Mouse (Mus musculus) liver, embryonic 14.5 days (tissue): ENCODE measurements around the gene Gas1. TPM values are rescaled to one million over a fixed set of nuclear protein-coding genes. Genes with fewer than 3 reads are reported as not detected.

Source experiments
- ATAC-seq: fragments of 200-750 bp; cut with Nextera tagmentation; 2 replicates; pipeline ENCODE4 v1.8.0; 2017; ENCODE audit warnings: moderate number of reproducible peaks, mild to moderate bottlenecking, moderate library complexity; ENCODE audit not compliant: insufficient read depth
- DNase-seq, 3 experiments: peaks; one replicate each; pipeline ENCODE4 v3.0.0-alpha.2; 2012 to 2013; ENCODE audit warnings: low read depth in 3 of 3, low spot score in 3 of 3
- H3K27ac ChIP-seq: fragments of 300-500 bp; sonication (generic); 2 replicates; pipeline ENCODE4 v1.5.1; 2014; ENCODE audit warnings: moderate library complexity, mild to moderate bottlenecking, control low read depth, inconsistent platforms
- H3K27me3 ChIP-seq: fragments of 300-500 bp; sonication (generic); 2 replicates; pipeline ENCODE4 v1.6.1; 2014; ENCODE audit warnings: mild to moderate bottlenecking, low read length, moderate library complexity; ENCODE audit not compliant: control insufficient read depth, insufficient read depth
- H3K36me3 ChIP-seq: fragments of 300-500 bp; sonication (generic); replicated peaks from 2 replicates; pipeline ENCODE4 v1.6.1; 2014; ENCODE audit warnings: low read depth; ENCODE audit not compliant: control insufficient read depth, insufficient read depth
- H3K4me1 ChIP-seq, 2 experiments: fragments of 200-500 bp in 1 of 2; fragments of 300-500 bp in 1 of 2; sonication (generic) in 1 of 2; replicated peaks; 2 replicates each; pipeline ENCODE4 v1.6.1; 2012 to 2014; ENCODE audit warnings: antibody characterized with exemption in 1 of 2, inconsistent platforms in 1 of 2, low read length in 1 of 2; ENCODE audit not compliant: control insufficient read depth in 2 of 2, insufficient read depth in 2 of 2
- H3K4me2 ChIP-seq: fragments of 300-500 bp; sonication (generic); 2 replicates; pipeline ENCODE4 v1.6.1; 2014; ENCODE audit warnings: low read depth, mild to moderate bottlenecking, control low read depth, moderate library complexity
- H3K4me3 ChIP-seq, 2 experiments: fragments of 200-500 bp in 1 of 2; fragments of 300-500 bp in 1 of 2; sonication (generic) in 1 of 2; 2 replicates each; pipeline ENCODE4 v1.5.1; 2012 to 2014; ENCODE audit warnings: low read depth in 2 of 2, low read length in 2 of 2, mild to moderate bottlenecking in 2 of 2, control low read depth in 1 of 2, inconsistent platforms in 1 of 2, moderate library complexity in 1 of 2; ENCODE audit not compliant: insufficient read depth in 1 of 2
- H3K9ac ChIP-seq: fragments of 300-500 bp; sonication (generic); replicated peaks from 2 replicates; pipeline ENCODE4 v1.6.1; 2014; ENCODE audit warnings: mild to moderate bottlenecking, control low read depth, moderate library complexity
- H3K9me3 ChIP-seq: fragments of 300-500 bp; sonication (generic); 2 replicates; pipeline ENCODE4 v1.6.1; 2016; ENCODE audit warnings: low read length, mixed read lengths; ENCODE audit not compliant: control insufficient read depth
- CTCF ChIP-seq: IDR thresholded peaks from 2 replicates; pipeline ENCODE4 v1.5.1; 2016; ENCODE audit warnings: antibody characterized with exemption, low read depth, control low read depth
- EP300 ChIP-seq: IDR thresholded peaks from 2 replicates; pipeline ENCODE4 v1.6.1; 2016; ENCODE audit warnings: antibody characterized with exemption, low read depth
- WGBS: fragments of 180-500 bp; shearing (Covaris S2); extraction: QIAGEN DNeasy Blood & Tissue Kit; methylation state at CpG from one replicate; pipeline ENCODE4 v1.1.7; 2014; ENCODE audit not compliant: insufficient replicate concordance; 5-methylcytosine and 5-hydroxymethylcytosine counted together
- polyA plus RNA-seq, 2 experiments: library from polyadenylated mRNA; depleted of rRNA in 1 of 2; stranded (reverse) in 1 of 2; unstranded in 1 of 2; fragments of >200 nt; fragmentation: Nextera tagmentation in 1 of 2; extraction: Ambion mirVana in 1 of 2; gene quantifications; 2 replicates each; pipeline versions ENCODE4 v1.2.1 to v1.2.3; 2012 to 2014

The Gas1 gene
- polyA plus RNA-seq, 2 experiments = 1.5 to 1.6 TPM

DNA sequence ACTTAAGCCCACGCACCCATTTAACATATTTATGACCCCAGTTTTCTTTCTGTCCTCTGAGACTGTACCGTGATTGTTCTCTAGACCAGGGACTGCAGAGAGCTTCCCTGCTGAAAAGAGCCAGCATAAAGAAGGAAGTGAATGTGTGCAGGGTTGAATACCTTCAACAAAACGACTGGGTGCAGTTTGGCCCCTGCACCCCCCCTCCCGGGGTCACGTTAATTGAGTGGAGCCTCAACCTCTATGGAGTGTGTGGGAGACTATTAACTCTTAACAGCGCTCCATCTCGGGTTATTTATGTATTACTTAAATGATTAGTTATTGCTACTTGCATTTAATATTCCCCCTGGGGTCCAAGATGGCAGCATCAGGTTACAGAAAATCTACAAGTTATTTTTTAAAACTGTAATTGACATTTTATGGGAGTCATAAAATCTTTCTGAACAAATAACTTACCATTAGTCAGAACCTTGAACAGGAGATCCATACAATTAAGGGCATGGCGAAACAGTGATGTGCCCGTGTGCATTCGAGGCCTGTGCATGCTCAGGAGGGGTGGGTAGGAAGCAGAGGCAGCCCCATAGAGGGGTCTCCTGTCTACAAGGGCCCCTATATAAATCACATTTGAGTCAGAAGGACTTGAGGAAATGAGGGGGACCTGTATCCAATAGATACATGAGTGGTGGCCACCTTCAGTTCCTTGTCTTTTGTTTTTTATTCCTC, 43.3 kb downstream of the Gas1 start:
- ATAC-seq (no peak), DNase-seq (no peak)
- Histone ChIP-seq H3K4me1 (no peaks in the 10 kb centered on the region), H3K4me3 (no peak overlapping the region), H3K4me2 (no peak overlapping the region), H3K9me3 (no peaks in the 10 kb centered on the region), H3K27ac (no peak overlapping the region), H3K27me3 (no peaks in the 10 kb centered on the region), H3K9ac (no peak overlapping the region), H3K36me3 (no peaks in the 10 kb centered on the region)
- no peak for TF ChIP-seq EP300
- no peak for TF ChIP-seq CTCF
- 44% methylated on average over 10 of the region's 10 CpGs for WGBS

DNA sequence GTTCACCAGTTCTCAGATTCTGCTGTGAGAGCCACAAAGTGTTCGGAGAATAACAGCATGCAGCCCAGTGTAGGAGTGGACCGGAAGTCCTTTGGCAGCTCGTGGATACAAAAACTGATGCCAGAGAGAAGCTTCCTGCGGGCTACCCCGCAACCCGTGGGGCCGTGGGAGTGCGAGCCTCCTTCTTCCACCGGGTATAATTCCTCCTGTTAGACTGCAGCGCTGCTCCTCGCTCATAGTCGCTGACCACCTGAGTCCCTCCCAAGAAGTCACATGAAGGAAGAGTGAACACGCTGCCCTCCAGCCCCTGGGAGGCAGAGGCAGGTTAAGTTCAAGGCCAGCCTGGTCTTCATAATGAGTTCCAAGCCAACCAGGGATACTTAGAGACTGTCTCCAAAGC, 45.4 kb downstream of the Gas1 start:
- Histone ChIP-seq H3K36me3 (no peaks in the 10 kb centered on the region), H3K4me1 (no peaks in the 10 kb centered on the region), H3K4me2 (no peak overlapping the region), H3K9me3 (no peaks in the 10 kb centered on the region), H3K4me3 (no peak overlapping the region), H3K27me3 (no peaks in the 10 kb centered on the region), H3K27ac (no peak overlapping the region), H3K9ac (no peak overlapping the region)
- DNase-seq = no peak
- TF ChIP-seq CTCF (no peak), EP300 (no peak)
- no peak for ATAC-seq
- 44% methylated on average over 13 of the region's 13 CpGs for WGBS

DNA sequence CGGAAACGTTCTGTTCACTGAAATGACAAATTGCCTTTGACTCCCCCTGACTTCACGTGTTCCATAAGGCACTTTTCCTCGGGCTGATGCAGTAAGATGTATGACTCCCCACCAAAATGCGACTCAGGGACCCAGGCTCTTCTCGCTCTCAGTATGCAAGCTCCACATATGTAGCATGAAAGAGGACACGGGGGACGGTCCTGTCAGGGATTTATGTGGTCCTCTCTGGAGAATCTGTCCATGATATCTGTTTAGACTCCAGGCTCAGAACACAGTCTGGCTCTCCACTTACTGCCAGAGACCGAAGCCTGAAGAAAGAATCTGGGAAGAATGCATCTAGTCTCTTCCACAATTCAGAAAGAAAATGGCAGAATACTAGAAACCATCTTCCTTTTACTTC, 47.6 kb downstream of the Gas1 start:
- WGBS = 62% methylated on average over 9 of the region's 9 CpGs
- H3K9me3 ChIP-seq = no peaks in the 10 kb centered on the region
- no peak for DNase-seq
- TF ChIP-seq CTCF = no peak
- no peak for TF ChIP-seq EP300
- H3K27ac ChIP-seq = no peak overlapping the region
- ATAC-seq = no peak
- H3K4me3 ChIP-seq = no peak overlapping the region
- H3K36me3 ChIP-seq = no peaks in the 10 kb centered on the region
- H3K9ac ChIP-seq = no peak overlapping the region
- H3K4me1 ChIP-seq = no peaks in the 10 kb centered on the region
- no peak overlapping the region for H3K4me2 ChIP-seq
- H3K27me3 ChIP-seq = no peaks in the 10 kb centered on the region

DNA sequence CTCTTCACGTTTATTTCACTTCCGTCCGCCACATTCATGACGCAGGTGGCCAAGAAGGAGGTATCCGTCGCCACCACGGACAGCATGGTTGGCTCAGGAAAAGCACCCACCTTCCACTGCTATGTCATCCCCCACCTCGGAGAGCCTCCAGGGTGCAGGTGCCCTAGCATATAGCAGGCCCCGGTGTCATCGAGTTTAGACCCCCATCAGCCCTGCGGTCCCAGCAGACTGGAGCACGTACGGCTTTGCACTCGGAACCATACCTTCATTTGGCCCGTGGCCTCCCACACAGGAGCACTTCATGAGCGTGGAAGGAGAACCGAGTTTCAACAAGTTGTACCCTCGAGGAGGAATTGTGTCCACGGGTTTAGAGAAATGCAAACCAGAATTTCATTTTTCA, 50.8 kb downstream of the Gas1 start:
- Histone ChIP-seq H3K27ac (no peak overlapping the region), H3K36me3 (no peaks in the 10 kb centered on the region), H3K9me3 (no peaks in the 10 kb centered on the region), H3K9ac (no peak overlapping the region), H3K4me2 (no peak overlapping the region), H3K27me3 (no peaks in the 10 kb centered on the region; the same call in 1 of the 2 replicates), H3K4me3 (no peak overlapping the region), H3K4me1 (no peaks in the 10 kb centered on the region)
- TF ChIP-seq CTCF (no peak), EP300 (no peak)
- WGBS = 58% methylated on average over 19 of the region's 19 CpGs
- DNase-seq = no peak
- no peak for ATAC-seq

DNA sequence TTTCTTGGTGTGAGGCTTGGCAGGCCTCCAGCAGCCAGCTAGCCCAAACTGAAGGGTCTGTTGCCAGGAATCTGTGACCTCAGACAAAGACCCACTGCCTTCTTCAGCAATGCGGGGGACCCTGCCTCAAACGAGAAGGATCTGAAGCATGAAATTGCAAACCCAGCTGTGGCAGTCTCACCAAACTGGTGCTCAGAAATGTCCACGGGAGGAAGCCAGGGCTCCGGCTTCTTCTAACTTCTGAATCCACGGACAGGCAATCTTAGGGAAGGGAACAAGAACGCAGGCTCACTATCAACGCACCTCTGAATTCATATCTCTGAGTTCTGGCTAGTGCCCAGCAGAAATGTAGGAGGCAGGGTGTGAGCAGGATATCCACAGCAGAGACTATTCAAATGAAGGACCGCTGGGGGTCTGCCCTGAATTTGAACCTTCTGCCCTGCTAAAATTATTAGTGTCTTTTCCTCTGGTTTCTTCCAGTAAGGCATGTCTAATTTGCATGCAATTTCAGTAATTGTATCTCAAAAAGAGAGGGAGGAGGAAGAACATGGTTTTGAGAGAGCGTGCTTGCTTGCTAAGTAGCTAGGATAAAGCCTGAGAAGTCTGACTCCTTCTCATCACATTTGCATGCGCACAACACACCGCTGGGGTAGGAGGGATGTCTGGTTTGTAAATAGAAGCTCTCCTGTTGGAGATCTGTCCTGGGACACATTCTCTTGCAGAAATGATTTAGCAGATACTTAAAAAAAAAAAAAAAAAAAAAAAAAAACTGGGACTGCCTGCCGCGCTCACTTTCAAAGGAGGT, 51.5 kb downstream of the Gas1 start:
- no peaks in the 10 kb centered on the region for H3K36me3 ChIP-seq
- H3K27ac ChIP-seq = no peak overlapping the region
- DNase-seq (no peak), ATAC-seq (no peak)
- no peak overlapping the region for H3K4me3 ChIP-seq
- no peaks in the 10 kb centered on the region for H3K4me1 ChIP-seq
- no peaks in the 10 kb centered on the region; the same call in 1 of the 2 replicates for H3K27me3 ChIP-seq
- WGBS = 50% methylated on average over 13 of the region's 13 CpGs
- H3K9me3 ChIP-seq = no peaks in the 10 kb centered on the region
- no peak overlapping the region for H3K4me2 ChIP-seq
- TF ChIP-seq EP300 (no peak), CTCF (no peak)
- H3K9ac ChIP-seq = no peak overlapping the region
